Mouse (Mus musculus) urinary bladder, postnatal 14 days (tissue): ENCODE measurements around the gene Sult2a6.

Source experiments
- DNase-seq: peaks from one replicate; pipeline ENCODE4 v3.0.0; 2021; ENCODE audit warnings: low spot score

Gene Sult2a6

GRCm38 (mm10) chr7:14254770-14255169 is at the start of gene Sult2a6:
Gene Sult2a6, minus strand, starts transcription at chr7:14254870.
- no peak for DNase-seq

DNA sequence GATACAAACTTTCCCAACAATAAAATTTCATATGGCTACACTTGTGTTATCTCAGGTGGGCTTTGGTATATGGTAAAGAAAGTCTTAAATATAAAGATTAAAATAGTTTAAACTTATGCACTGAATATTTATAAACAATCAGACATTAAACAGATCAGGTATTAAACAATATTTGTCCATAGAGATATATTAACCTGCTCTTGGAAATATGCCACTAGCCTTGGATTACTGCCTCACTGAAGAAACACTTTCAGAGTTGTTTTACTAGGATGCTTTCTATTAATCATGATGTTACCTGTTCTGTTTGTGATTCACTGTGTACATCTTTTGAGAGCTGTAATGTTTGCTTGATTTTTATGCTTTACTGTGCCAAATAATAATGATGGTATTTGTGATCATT is 39.4 kb downstream of the Sult2a6 start:
- DNase-seq = no peak

GRCm38 (mm10) chr7:14203417-14203816 is 51.3 kb downstream of the Sult2a6 start:
- DNase-seq = no peak

GRCm38 (mm10) chr7:14202487-14202886 is 52.2 kb downstream of the Sult2a6 start:
- DNase-seq = no peak
